Mouse (Mus musculus): ENCODE data around the gene Brwd1.
"Not testable (repeated sequence)": the region's sequence is repeated elsewhere in the genome, so short reads cannot be mapped to it uniquely, and the experiment has no call there.

Brwd1 gene

GRCm38 (mm10) chr16:95984911-95985310 is 97.4 kb downstream of the Brwd1 start:
- no peak for DNase-seq (ENCODE audit: low read depth, low spot score)

GRCm38 (mm10) chr16:95983601-95984000 is 98.7 kb downstream of the Brwd1 start:
- DNase-seq (ENCODE audit: low read depth, low spot score) = no peak

GRCm38 (mm10) chr16:95970841-95971240 is 111.5 kb downstream of the Brwd1 start:
- DNase-seq (ENCODE audit: low read depth, low spot score) = no peak

- no peak for DNase-seq (ENCODE audit: low read depth, low spot score)
Observed at GRCm38 (mm10) chr16:95967455-95967854, 114.9 kb downstream of the Brwd1 start.

- DNase-seq (ENCODE audit: low read depth, low spot score) = peak; percentile 8
Observed at GRCm38 (mm10) chr16:95964427-95965023, 117.8 kb downstream of the Brwd1 start.

- not testable (repeated sequence) for DNase-seq (ENCODE audit: low read depth, low spot score)
Observed at GRCm38 (mm10) chr16:95961484-95961883, 120.8 kb downstream of the Brwd1 start.

- DNase-seq (ENCODE audit: low read depth, low spot score) = not testable (repeated sequence)
Observed at GRCm38 (mm10) chr16:95960689-95961088, 121.6 kb downstream of the Brwd1 start.

GRCm38 (mm10) chr16:95958080-95958479 is 124.2 kb downstream of the Brwd1 start:
- DNase-seq (ENCODE audit: low read depth, low spot score) = no peak

- no peak for DNase-seq (ENCODE audit: low read depth, low spot score)
Observed at GRCm38 (mm10) chr16:95956618-95957017, 125.7 kb downstream of the Brwd1 start.

- DNase-seq (ENCODE audit: low read depth, low spot score) = no peak
Observed at GRCm38 (mm10) chr16:95955716-95956346, 126.5 kb downstream of the Brwd1 start.

- no peak for DNase-seq (ENCODE audit: low read depth, low spot score)
Observed at GRCm38 (mm10) chr16:95954341-95954740, 128.0 kb downstream of the Brwd1 start.

GRCm38 (mm10) chr16:95953159-95953650 is 129.1 kb downstream of the Brwd1 start:
- DNase-seq (ENCODE audit: low read depth, low spot score) = no peak

GRCm38 (mm10) chr16:95951471-95951870 is 130.9 kb downstream of the Brwd1 start:
- no peak for DNase-seq (ENCODE audit: low read depth, low spot score)

- peak; percentile 8 for DNase-seq (ENCODE audit: low read depth, low spot score)
Observed at GRCm38 (mm10) chr16:95945389-95946311, 136.7 kb downstream of the Brwd1 start.

GRCm38 (mm10) chr16:95943186-95943585 is 139.1 kb downstream of the Brwd1 start:
- no peak for DNase-seq (ENCODE audit: low read depth, low spot score)
